Mouse (Mus musculus): ENCODE results near the gene Adam10. TPM values are rescaled to one million over a fixed set of nuclear protein-coding genes. Genes with fewer than 3 reads are reported as not detected.

Gene Adam10
- total RNA-seq (2022), result 10 to 100 TPM; 46.6 to 59.2 (median 54.2) TPM

GRCm38 (mm10) chr9:70678682-70679131 is at the start of gene Adam10:
Adam10 (plus strand) TSS chr9:70678997.
- peak; percentile 99 for DNase-seq

- DNase-seq, result no peak
Observed at GRCm38 (mm10) chr9:70629711-70630110, 49.1 kb upstream of the Adam10 start.

- no peak for DNase-seq
Observed at GRCm38 (mm10) chr9:70631665-70632064, 47.1 kb upstream of the Adam10 start.

GRCm38 (mm10) chr9:70636748-70637147 is 42.0 kb upstream of the Adam10 start:
- DNase-seq, result no peak

GRCm38 (mm10) chr9:70650260-70650659 is 28.5 kb upstream of the Adam10 start:
- DNase-seq, result no peak

DNA sequence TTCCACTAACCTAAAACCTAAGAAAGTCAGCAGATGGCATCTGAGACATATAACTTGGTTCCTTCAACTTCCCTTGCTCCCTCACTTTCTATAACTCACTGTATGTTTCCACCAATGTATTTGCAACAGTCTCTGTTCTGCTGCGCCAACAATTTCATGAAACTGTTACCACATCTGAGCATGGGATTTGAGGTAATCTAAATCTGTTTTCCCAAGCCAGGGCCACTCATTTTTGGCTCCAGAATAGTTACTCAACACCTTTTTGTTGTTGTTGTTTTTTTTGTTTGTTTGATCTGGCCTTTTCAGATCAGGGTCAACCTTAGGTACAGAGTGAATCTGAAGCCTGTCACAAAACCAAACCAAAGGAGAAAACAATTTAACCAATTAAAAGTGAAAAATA is 27.8 kb upstream of the Adam10 start:
- DNase-seq, result no peak

GRCm38 (mm10) chr9:70652221-70652620 is 26.6 kb upstream of the Adam10 start:
- no peak for DNase-seq

DNA sequence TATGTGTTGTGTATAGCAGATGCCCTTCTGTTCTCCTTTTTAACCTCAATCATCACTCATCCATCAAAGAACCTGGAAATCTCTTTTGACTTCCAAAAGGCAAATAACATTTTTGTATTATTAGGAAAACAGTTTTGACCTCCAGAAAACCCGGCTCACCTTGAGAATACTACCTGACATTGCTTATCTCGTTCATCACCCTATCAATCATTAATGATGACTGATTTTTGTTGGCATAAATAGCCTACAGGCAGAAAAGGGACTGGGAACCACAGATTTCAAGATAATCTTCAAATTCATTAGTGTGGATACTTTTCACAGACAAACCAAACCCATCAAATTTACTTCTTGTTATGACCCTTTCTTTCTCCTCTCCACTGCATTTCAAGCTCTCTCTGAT is 24.9 kb upstream of the Adam10 start:
- no peak for DNase-seq

- no peak for DNase-seq
Observed at GRCm38 (mm10) chr9:70654496-70654895, 24.3 kb upstream of the Adam10 start.

GRCm38 (mm10) chr9:70655764-70656129 is 23.1 kb upstream of the Adam10 start:
- DNase-seq, result no peak

- DNase-seq, result peak; percentile 28
Observed at GRCm38 (mm10) chr9:70656130-70657007, 22.4 kb upstream of the Adam10 start, which contains the start of gene Gm10642. Gm10642 (plus strand) TSS chr9:70656251.

DNA sequence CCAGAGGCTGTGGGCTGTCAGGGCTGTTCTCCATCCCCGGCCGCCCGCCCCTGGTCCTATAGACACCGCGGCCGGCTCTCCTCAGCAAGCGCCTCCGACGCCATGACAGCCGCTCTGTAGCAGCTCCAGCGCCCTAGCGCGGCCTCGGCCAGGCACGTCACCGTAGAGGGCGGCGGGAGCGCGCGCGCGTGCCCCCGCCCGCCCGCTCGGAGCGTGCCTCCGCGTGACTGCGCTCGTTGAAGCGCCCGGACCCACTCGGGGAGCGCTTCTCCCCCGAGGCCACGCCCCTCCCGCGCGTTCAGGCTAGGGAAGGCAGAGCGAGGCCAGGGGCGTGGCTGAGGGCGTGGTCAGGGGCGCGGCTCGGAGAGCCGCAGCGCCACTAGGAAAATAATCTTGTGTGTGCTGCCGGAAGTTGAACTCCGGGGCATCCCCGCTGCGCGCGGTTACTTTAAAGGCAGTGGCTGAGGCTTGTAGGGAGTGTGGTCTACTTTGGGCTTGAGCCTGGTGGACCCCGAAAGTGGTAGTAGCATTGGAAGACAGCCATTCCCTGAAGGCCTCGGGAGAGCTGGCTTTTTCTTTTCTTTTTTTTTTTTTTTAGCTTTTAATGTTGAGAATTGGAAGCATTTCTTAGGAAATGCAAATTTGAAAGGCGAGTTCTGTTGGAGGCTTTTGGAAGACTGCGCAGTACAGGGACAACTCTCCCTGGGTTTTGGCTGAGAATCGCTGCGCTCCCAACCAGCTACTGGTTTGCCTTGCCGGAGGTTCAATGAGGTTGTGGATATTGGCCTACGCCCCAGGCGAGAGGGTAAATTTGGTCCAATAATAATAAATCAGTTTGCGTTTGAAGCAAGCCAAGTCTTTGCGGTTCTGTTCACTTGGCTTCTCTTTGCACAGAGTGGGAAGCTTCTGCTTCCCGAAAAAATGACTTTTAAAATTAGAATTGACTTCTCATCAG is 21.5 kb upstream of the Adam10 start, which contains the start of gene Mindy2:
Gene Mindy2, minus strand, starts transcription at position 162 of the 955 bp plus-strand sequence.
- DNase-seq, result peak; percentile 96

GRCm38 (mm10) chr9:70658266-70658665 is 20.5 kb upstream of the Adam10 start:
- no peak for DNase-seq

- DNase-seq, result no peak
Observed at GRCm38 (mm10) chr9:70664847-70665246, 13.9 kb upstream of the Adam10 start.

DNA sequence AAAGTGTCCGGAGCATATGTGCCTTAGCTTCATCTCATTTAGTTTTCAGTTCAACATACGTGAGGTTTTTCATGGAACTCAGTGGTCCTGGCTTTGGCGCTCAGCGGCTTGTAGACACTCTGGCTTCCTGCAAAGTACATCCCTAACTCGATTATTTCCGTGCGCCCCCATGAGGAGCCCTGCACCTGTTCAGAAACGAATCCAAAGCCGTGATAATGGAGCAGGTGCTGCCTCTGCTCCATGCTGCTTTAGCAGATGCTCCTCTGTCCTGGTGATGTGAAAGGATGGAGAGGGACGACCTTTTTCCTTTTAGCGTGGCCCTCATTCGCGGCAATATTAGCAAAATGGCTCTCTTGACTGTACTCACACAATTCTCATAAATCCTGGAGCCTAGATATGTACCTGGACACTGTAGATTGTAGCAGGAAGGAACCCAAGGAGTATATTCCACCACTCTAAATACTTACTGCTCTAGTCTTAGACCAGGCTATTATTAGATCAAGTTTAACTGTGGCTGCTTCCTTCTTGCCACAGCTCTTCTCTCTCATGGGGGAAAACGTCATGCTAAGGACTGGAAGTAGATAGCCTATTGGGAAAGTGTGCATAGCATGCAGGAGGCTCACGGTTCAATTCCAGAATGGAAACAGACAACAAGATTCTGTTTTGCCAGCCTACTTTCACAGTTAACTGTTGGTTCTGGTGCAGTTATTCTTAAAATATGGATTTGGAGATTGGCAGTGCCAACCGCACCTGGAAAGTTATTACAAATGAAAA is 13.2 kb upstream of the Adam10 start:
- DNase-seq, result no peak

GRCm38 (mm10) chr9:70666811-70667210 is 12.0 kb upstream of the Adam10 start:
- DNase-seq, result no peak

DNA sequence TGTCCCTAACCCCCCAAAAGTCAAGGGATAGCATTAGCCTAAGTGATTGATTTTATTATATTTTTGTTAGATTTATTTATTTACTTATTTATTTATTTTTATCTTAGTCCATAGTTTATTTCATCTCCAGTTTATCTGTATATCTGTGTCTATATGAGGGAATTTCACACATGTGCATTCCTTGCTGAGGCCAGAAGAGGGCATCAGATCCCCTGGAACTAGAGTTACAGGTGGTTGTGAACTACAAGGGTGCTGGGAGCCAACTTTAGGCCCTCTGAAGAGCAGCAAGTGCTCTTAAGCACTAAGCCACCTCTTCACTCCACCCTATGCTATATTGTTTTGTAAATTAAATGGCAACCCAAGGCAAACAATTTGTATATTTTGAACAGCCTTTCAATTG is 10.7 kb upstream of the Adam10 start:
- DNase-seq, result no peak

DNA sequence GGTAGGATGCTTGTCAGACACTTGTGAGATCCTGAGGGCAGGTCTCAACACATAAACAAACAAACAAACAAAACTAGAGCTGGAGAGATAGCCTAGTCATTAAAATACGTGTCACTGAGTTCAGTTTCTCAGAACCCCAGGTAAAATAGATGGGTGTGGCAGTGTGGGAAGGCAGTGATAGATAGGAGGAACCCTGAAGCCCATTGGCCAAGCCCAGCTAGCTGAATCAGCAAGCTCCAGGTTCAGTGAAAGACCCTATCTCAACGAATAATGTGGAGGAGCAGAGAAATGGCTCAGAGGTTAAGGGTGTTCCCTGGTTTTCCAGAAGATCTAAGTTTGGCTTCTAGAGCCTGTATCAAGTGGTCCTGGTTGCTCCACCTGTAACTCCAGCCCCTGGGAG is 9.6 kb upstream of the Adam10 start:
- DNase-seq, result no peak

- no peak for DNase-seq
Observed at GRCm38 (mm10) chr9:70670381-70670780, 8.4 kb upstream of the Adam10 start.

DNA sequence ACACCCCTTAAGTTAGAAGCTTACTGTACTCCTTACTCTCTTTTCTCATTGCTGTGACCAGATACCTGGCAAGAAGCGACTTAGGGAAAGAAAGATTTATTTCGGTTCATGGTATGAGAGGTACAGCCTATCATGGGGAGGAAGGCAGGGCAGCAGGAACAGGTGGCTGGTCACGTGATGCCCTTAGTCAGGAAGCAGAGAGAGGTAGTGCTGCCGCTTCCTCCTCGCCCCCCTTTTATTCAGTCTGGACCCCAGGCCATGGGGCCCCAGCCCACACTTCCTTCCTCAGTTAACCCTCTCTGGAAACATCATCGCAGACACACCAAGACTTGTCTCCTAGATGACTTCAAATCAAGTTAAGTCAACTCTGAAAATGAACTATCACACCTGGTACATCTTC is 7.5 kb upstream of the Adam10 start:
- no peak for DNase-seq

DNA sequence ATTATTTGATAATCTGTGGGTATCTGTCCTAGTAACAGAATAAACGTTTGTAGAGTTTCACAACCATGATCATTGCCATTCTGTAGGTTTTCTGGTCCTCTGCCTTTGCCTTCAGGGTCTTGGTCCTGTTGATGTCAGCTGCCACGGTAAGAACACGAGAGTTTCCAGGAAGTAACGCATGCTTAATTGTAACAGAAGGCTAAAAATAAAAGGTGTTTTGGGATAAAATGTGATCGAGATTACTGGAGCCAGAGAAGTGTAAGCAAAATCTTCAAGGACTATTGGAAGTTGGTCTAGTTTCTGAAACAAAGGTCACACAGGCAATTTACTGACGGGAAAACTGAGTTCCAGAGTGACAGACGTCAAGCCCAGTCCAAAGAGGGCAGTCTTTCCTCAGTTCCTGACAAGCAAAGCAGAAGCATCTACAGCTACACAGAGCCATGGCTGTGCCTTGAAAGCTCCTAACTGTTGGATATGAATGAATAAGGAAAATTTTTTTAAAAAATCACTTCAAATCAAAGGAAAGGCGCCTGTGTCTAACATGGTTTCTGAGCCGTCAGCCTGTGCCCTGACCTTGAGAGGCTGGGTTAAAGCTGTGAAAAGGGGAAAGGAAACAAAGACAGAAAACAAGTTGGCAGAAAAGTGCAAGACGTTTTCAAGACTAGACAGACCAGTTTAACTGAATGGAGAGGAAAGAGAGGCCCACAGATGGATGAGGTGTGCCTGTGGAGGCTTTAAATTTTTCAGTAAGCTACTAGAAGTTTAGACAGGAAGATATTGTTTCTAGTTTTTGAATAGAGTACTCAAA is 6.8 kb upstream of the Adam10 start:
- DNase-seq, result peak; percentile 10

Measured in adrenal gland, adult 8-10 months (tissue).